Mouse (Mus musculus): ENCODE data around the gene Rundc3a.

The Rundc3a gene

DNA sequence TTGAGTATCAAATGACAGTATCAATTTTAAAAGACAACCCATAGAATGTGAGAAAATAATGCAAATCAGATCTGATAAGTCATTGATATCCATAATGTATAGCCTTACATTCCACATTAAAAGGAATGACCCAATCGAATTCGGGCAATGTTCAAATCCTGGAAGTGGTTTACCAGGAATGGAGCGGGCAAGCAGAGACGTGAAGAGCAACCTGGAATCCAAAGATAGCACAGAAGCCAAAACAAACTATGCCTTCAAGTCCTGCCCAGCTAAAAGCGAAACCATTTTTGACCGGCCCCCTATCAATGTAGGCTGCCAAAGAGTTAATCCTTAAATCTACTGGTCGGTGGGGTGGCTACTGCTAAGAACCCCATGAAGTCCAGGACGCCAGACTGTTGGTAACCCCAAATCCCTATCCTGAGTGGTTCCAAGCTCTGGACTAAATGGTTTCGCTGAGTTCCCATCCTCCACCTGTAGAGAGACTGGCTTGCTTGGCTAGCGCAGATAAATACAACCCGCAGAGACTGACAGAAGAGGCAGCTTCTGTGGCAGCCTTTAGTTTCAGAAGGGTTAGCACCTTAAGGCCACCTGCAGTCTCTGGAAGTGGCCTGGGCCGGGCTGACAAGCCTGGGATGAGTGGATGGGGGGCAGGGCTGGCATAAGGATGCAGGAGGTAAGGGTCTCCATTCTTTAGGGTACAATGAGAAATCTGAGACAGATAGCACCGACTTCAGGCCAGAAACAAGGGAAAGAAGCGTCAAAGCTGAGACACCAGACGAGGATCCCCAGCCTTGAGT lies 564 bp upstream of the Rundc3a start:
- intact Hi-C loops (cut with DNase I), result no loop called here

DNA sequence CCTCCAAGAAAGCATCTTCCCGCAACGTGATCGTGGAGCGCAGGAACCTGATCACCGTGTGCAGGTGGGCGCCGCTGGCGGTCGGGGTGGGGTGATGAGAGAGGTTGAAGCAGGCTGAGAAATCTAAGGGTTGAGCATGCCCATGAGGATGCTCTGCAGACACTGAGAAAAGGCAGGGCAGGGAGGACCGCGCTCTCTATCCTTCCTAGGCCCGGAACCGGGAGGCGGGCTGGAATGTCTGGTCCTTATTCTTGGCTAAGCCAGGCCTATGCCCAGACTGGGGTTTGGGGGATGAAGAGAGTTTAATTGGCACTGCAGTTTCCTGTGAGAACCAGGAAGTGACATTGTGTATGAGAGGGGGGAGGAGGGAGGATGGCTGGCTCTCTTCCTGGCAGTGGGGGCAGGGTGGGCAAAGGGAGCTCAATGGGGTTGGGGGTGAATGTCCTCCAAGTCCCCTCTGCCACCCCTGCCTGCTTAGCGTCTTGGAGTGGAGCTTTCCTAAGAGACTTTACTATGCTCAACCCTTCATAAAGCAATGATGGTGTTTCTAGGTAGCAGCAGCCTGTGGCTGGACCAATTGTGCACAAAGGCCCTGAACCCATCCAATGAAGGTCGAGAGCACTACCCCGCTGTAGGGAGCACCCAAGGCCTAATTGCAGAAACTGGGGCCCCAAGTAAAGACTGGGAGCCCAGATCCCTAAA lies 667 bp downstream of the Rundc3a start:
- intact Hi-C loops (cut with DNase I), result no loop called here

DNA sequence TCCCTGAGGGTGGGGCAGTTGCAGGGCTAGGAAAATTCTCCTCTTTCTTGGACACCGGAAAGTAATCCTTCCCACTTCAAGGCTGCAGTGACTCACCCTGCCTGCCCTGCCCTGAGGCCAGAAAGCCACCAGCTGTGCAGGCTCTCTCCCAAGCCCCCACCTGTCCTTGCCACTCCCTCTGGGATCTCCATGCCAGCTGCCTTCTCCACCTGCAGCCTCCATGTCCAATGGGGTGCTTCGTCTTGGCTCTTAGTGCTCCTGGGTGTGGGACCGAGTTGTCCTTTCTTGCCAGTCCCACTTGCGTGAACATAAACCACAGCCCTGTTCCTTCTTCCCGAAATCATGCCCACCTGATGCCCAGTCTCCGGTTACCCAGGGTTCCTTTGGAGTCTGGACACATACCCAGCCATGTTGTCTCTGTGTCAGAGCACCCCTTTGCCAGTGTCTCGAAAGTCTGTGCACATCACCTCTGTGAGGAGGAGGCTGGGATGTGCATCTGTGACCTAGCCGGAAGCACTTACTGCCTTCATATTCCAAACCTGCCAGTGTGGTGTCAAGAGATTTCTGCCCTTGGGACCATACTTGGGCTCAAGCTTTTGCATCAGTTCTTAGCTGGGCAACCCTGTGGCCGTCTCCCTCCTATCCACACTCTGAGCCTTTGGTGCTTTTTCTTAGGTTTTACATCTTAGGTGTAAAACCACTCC lies 1.4 kb downstream of the Rundc3a start:
- intact Hi-C loops (cut with DNase I), result no loop called here

DNA sequence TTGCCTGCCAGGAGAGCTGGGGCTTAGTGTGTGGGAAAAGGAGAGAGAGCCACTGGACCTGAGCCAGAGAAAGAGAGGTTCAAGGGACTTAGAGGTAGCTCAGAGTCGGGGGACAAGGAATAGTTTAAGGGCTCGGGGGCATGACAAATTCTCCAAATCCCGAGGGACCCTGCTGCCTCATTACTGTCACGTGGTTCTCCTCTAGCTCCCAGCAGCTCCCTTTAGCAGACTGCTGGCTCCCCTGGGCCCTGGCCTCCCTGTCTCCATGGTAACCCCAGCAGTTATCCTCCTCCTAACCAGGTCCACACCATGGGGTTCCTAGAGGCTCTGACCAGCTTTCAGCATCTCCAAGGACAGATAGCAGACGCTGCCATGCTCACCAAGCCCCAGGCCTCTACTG lies 2.0 kb downstream of the Rundc3a start:
- intact Hi-C loops (cut with DNase I), result no loop called here

DNA sequence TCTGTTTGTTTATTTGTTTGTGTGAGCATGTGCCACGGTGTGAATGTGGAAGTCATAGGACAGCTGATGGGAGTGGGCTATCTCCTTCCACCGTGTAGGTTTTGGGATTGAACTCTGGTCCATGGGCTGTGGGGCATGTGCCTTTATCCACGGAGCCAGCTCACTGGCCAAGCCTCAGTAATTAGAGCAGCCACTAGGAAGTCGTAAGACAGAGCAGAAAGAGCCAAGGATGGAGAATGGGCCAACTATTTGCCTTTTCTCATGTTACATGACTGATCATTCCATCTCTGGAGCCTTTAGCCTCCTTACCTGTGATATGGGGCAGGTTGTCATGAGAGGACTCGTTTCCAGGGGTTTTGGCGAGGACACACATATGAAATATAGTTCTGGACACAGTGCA lies 3.1 kb downstream of the Rundc3a start:
- intact Hi-C loops (cut with DNase I), result no loop called here

DNA sequence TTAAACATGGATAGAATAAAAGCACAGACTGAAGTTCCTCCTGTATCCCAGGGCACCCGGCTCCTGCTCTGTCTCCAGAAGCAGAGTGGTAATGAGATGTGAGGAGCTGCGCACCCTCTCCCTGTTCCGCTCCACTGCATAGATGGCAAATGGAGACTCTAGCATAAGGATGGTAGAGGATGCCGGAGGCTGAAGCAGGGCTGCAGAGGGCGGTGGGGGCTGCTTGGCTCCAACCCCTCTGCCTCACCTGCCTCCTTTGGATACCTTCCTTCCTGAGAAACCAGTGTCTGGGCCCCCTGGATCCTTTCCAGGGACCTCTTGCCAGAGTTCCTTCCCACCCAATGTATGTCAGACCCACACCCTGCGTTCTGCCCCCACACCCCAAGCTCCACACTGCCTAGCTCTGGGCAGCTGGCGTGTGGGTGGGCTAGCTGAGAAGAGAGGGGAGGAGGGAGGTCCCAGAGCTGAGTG lies 3.5 kb downstream of the Rundc3a start:
- intact Hi-C loops (cut with DNase I), result no loop called here

DNA sequence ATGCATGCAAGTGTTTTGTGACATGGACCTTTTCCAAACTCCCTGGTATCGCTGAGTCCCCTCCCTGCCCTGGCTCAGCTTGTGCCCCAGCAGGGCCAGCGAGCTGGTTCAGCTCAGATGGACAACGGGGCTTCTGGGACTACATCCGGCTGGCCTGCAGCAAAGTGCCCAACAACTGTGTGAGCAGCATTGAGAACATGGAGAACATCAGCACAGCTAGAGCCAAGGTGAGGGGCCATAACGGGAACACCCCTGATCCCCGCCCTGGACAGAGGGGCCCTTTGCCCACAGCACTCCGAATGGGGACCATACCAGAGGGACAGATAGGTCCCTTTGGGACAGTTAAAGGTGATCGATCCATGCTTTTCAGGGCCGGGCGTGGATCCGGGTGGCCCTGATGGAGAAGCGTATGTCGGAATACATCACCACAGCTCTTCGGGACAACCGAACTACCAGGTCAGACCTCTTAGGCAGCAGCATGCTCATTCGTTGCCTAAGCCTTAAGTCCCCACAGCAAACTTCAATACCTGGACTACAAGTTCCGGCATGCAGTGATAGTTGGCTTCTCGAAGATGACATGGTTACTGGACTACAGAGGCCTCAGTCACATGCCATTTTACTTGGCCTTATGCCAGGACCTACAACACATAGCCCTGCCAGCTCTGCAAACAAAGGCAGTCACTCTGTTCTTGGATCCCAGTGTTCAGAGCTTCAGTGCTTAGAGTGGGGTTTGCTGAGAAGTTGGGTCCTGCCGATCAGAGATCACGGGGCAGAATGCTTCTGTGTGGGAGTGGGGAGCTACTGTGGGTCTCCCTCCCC lies 5.0 kb downstream of the Rundc3a start:
- intact Hi-C loops (cut with DNase I), result no loop called here

DNA sequence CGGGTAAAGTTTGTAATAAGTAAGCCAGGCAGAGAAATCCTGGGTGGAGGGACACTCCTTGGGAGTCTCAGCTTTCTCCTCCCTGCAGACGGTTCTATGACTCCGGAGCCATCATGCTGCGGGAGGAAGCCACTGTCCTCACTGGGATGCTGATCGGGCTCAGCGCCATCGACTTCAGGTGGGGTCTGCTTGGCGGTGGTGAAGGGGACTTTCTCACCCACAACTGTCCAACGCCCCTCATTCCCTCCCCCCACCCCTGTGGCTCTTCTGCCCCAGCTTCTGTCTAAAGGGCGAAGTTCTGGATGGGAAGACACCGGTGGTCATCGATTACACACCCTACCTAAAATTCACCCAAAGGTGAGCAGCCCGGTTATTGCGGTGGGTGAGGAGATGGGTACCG lies 5.9 kb downstream of the Rundc3a start:
- intact Hi-C loops (cut with DNase I), result no loop called here

DNA sequence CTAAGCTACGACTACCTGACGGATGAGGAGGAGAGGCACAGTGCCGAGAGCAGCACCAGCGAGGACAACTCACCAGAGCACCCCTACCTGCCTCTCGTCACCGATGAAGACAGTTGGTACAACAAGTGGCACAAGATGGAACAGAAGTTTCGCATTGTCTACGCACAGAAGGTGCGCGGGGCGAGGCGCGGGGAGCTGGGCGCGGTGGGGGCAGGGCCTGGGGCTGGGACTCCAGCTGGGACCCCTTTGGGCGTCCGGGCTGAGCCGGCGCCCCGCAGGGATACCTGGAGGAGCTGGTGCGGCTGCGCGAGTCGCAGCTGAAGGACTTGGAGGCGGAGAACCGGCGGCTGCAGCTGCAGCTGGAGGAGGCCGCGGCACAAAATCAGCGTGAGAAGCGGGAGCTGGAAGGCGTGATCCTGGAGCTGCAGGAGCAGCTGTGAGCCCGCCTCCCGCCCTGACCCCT lies 6.4 kb downstream of the Rundc3a start:
- intact Hi-C loops (cut with DNase I), result no loop called here

DNA sequence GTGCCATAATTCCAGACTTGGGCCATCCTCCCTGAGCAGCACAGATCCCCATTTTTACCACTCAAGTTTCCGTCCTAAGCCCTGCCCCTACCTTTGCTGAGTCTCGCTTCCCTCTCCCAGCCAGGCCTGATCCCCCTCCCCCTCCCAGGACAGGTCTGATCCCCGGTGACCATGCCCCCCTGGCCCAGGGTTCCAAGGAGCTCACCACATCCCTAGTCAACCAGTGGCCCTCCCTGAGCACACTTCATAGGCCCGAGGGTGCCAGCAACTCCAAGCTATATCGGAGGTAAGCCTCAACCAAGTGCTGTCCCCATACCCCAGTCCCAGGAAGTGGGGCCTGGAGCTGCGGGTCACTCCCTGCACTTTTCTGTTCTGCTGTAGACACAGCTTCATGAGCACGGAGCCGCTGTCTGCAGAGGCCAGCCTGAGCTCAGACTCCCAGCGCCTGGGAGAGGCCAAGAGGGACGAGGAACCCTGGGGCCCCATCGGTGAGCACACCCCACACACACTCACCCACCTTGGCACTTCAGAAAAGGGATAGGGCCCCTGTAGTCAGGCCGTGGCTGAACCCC lies 7.4 kb downstream of the Rundc3a start:
- intact Hi-C loops (cut with DNase I), result no loop called here

DNA sequence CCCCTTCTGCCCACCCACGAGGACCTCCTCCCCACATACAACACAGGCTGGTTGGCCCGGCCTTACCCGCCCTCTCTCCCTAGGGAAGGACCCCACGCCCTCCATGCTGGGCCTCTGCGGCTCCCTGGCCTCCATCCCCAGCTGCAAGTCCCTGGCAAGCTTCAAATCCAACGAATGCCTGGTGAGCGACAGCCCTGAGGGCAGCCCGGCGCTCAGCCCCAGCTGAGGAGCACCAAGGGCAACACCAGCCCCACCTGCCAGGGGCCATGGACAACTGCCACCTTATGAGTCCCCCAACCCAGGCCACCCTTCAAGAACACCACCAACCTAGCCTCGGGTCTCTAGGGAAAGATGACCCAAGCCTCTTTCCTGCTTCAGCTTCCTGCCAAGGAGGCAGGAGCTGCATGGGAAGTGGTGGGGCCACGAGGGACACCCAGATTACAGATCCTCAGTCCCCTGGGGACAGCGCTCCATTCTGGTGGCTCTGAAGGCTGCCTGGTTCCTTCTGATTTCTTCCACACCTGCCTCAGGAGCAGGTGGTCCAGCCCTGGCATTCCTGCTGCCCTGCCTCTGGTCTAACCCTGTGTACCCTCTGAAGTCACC lies 8.8 kb downstream of the Rundc3a start:
- intact Hi-C loops (cut with DNase I), result no loop called here

DNA sequence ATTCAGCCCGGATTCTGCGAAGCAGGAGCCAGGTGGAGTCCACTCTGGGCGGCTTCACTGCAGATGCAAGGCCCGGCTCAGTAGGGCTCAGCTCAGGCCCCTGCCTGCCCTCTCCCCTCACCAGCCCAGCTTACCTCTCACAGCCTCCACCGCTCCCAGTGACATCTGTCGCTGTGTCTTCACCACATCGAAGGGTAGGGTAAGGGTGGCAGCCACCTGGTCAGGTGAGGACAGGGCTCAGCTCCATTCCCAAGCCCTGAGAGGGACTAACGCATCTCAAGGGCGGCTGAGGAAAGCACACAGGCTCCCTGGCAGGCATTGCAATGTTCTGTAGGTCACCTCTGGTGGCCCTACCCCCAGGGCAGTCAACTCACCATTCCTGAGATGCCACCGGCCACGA lies 10.5 kb downstream of the Rundc3a start:
- intact Hi-C loops (cut with DNase I), result no loop called here

DNA sequence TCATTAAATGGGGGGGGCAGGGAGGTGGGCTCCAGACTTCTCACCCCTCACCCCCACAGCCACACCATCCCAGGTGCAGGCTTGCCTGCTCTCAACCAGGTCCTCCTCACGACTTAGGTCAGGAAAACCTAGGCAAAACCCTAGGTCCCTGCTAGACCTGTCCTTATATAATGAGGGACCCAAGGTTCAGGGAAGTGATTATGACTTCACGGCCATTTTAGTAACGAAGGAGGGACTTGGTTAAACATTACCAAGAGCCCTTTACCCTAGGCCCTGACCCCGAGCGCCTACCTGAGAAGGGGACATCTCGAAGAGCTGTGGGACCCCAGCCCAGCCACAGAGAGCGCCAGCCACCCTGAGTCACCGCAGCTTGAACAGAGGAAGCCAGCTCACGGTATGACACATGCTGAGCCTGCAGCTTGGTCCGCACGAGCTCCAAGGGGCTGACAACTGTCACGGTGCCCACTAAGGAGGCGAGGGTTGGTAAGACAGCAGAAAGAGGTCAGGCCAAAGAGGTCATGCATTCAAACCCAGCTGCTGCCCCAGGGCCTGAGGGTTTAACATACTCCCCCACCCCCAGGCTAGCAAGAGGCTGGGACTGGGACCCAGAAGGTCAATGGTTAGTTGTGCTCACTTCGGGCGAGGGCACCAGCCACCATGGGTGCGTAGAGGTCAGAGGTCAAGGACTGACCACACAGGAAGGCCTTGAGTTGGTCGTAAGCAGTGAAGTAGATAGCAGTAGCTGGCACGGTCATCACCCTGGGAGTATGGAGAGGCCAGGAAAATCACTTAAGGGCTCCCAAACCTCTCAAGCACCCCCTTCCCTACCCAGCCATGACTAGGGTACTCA lies 11.2 kb downstream of the Rundc3a start:
- intact Hi-C loops (cut with DNase I), result no loop called here

DNA sequence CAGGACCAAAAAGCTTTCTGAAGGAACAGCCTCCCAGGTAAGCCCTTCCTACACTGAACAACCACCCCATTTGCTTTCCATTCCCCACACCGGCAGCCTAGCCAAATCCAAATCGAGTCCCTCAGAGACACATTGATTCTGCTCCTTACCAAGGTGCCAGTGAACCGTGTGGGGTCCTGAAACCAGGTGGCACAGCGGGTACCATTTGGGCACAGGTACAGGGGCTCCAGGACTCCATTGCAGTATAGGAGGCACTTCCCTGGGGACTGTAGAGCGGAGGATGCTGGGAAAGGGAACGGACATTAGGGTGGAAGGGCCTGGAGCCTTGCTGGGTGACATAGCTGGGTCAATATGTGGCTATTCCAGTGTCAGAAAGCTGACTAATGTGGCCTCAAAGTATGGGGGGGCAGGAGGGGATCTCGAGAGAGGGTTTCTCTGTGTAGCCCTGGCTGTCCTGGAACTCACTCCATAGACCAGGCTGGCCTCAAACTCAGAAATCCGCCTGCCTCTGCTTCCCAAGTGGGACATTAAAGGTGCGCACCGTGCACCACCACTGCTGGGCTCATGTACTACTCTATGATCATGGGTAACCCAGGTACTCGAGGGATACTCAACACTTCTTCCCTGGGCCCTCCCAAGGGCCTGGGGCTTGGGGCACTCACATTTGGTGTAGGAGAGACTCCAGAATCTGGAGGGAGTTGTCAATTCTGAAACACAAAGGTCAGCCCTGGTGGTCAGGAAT lies 12.5 kb downstream of the Rundc3a start:
- intact Hi-C loops (cut with DNase I), result no loop called here

DNA sequence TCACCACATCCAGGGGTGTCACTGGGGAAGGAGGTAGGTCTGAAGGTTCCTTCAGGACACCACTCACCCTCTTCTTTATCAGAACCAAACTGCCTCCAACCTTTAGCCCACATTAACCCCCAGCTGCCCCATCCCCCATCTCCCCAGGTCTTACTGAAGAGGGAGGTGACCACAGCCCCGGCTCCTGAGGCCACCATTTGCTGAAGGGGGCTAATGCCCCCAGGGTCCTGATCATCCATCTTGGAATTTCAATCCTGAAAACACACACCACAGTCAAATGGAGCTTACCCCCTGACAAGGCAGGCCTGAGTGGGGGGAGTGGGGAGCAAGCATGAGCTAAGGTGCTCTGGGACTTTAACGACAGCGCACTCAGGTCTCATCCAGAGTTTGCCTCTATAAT lies 13.2 kb downstream of the Rundc3a start:
- intact Hi-C loops (cut with DNase I), result no loop called here

DNA sequence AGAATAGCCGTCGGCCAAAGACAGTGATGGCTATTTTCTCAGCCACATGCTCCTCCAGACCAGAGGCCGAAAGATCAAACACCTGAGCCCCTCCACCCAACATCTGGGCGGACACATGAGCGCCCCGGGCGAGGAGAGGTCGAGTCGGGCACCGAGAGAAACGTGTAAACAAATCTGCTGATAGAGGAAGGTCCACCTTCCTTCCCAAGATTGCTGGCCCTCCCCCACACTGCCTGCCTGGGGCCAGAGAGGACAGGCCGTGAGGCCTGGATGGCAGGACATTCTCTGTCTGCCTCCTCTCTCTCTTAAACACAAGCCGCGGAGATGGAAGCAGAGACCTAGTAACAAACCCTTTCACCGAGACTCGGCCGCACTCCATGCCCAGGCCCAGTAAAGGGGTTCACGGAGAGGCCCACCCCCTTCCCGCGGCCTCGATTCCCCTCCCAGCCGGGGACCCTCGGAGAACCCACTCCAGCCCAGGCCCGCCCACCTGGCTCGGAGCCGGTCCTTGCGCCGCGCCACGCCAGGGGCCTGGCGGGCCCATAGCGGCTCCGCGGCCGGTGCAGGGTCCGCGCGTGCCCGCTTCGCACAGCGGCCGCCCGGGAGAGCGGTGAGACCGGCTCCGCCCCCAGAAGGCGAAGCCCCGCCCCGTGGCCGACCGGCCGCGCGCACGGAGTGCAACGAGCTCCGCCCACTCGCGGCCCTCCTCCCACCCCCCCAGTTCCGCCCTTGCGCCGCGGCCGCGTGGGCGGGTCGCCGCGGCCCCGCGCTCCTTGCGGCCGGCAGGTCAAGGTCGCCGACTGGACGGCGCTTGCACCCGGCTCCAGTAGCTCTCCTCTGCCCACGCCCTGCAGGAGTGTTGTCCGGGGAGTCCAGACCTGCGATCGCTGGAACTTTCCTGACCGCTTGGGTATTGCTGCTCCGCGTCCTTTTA lies 14.0 kb downstream of the Rundc3a start:
- intact Hi-C loops (cut with DNase I), result no loop called here

DNA sequence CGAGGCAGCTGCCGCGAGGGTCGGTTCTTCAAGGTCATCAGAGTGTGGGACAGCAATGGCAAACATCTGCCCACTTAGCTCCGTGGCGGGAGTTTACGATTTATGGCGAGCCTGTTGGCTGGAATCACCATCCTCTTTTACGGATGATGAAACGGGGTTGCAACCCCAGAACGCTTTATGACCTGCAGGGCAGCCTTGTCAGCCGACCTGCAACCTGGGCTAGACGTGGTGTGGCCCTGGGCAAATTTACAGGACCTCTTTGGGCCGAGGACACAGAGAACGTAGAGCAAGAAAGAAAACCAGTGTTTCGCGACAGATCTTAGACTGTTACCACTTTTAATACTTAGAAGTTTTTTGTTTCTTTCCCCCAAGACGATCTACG lies 14.6 kb downstream of the Rundc3a start, which contains the start of gene Slc25a39:
Slc25a39 (minus strand) TSS at position 113 of the 382 bp plus-strand sequence.
- intact Hi-C loops (cut with DNase I), result no loop called here
